Mouse (Mus musculus) ES-E14 (cell line): Measurements from ENCODE around the gene Gm5089. TPM values are rescaled to one million over a fixed set of nuclear protein-coding genes. Genes with fewer than 3 reads are reported as not detected.

Source experiments
- DNase-seq: peaks from one replicate; pipeline ENCODE4 v3.0.0-alpha.2; 2013; ENCODE audit warnings: low read depth, low spot score
- H3K27ac ChIP-seq: 2 replicates; pipeline ENCODE4 v1.5.1; 2012; ENCODE audit warnings: low read depth, mild to moderate bottlenecking, low read length, moderate library complexity, mixed read lengths; ENCODE audit not compliant: poor library complexity, insufficient read depth, severe bottlenecking
- H3K36me3 ChIP-seq: 2 replicates; pipeline ENCODE4 v1.6.1; 2012; ENCODE audit warnings: mild to moderate bottlenecking, low read length, moderate library complexity, mixed read lengths; ENCODE audit not compliant: control insufficient read depth, poor library complexity, insufficient read depth, severe bottlenecking
- H3K4me1 ChIP-seq, 2 experiments: fragments of 150-350 bp in 1 of 2; sonication (generic) in 1 of 2; 2 replicates each; pipeline ENCODE4 v1.6.1; 2012; ENCODE audit warnings: low read length in 2 of 2, mild to moderate bottlenecking in 1 of 2, mixed read lengths in 1 of 2; ENCODE audit not compliant: control insufficient read depth in 2 of 2, insufficient read depth in 2 of 2, poor library complexity in 1 of 2
- H3K4me3 ChIP-seq, 2 experiments: fragments of 150-350 bp in 1 of 2; sonication (generic) in 1 of 2; 2 replicates each; pipeline ENCODE4 v1.5.1; 2012; ENCODE audit warnings: low read length in 2 of 2, low read depth in 1 of 2, mild to moderate bottlenecking in 1 of 2, mixed read lengths in 1 of 2; ENCODE audit not compliant: insufficient read depth in 1 of 2, poor library complexity in 1 of 2, severe bottlenecking in 1 of 2
- H3K9ac ChIP-seq: 2 replicates; pipeline ENCODE4 v1.6.1; 2012; ENCODE audit warnings: low read depth, mild to moderate bottlenecking, low read length, mixed read lengths; ENCODE audit not compliant: poor library complexity, insufficient read depth, severe bottlenecking
- H3K9me3 ChIP-seq: fragments of 150-350 bp; sonication (generic); 2 replicates; pipeline ENCODE4 v1.6.1; 2012; ENCODE audit warnings: low read depth, mild to moderate bottlenecking, low read length; ENCODE audit not compliant: control insufficient read depth, insufficient read depth
- CHD2 ChIP-seq: IDR thresholded peaks from 2 replicates; pipeline ENCODE4 v1.6.1; 2014; ENCODE audit warnings: mild to moderate bottlenecking, low read depth, low read length, inconsistent platforms
- HCFC1 ChIP-seq: IDR thresholded peaks from 2 replicates; pipeline ENCODE4 v1.6.1; 2012; ENCODE audit warnings: low read length, inconsistent platforms, borderline replicate concordance; ENCODE audit not compliant: insufficient read depth
- MAFK ChIP-seq: IDR thresholded peaks from 2 replicates; pipeline ENCODE4 v1.6.1; 2014; ENCODE audit warnings: mild to moderate bottlenecking, low read depth, low read length, inconsistent platforms; ENCODE audit not compliant: insufficient read depth
- ZC3H11A ChIP-seq: IDR thresholded peaks from 2 replicates; pipeline ENCODE4 v1.6.1; 2012; ENCODE audit warnings: low read depth, mild to moderate bottlenecking, inconsistent platforms, low read length, borderline replicate concordance
- ZNF384 ChIP-seq: IDR thresholded peaks from 2 replicates; pipeline ENCODE4 v1.6.1; 2012; ENCODE audit warnings: low read depth, low read length, inconsistent platforms
- in situ Hi-C, 2 experiments: fragments of 600-800 bp; cut with MboI; formaldehyde crosslinking; loops; one replicate each; pipeline ENCODE4 v1.15.1; 2025; ENCODE audit warnings: low sequenced_read_pairs in 2 of 2, inconsistent platforms in 1 of 2; ENCODE audit not compliant: unreplicated experiment in 2 of 2
- total RNA-seq: library from RNA; depleted of rRNA; stranded (reverse); fragments of 300-350 nt; gene quantifications from 2 replicates; pipeline ENCODE4 v1.2.3, GENCODE M21; 2012

Gene Gm5089
- total RNA-seq, 1 experiment, result 0.31 TPM

DNA sequence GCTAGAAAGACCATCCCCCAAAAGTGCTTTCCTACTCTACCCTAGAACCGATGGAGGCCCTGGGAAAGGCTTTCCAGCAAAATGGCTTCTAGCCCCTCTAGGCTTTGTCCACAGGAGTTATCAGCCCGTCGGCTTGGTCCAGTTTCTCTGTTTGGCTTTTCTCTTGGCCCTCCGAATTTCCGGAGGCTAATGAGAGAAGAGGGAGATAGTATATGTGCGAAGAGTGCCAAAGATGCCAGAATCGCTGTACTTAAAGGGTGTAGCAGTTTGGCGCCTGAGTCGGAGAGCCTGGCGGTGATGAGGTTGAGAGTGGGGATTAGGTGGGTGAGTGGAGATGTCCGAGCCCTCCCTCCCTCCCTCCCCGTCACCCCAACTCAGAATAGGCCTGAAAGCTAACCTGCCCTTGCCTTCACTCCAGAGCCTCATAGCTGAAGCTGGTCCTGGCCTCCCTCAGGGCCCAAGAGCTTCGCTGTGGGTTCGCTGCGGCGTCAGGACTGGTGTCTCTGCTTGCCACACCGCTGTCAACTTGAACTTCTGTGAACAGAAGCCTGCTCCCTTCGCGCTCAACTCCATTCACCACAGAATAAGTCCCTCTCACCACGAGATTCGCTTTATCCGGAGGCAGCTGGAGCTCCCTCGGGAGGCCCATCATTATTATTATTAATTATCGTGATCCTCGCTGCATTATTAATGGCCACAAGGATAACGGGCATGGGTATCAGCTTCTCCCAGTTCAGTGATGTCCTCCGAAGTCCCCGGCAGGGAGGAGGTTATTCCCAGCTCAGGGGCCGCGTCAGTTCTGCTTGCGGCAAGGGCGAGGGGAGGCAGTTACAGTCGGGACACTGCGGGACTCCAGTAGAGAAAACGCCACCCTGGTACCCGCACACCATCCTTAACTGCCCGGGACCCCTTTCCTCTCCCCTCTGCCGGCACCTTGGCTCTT, 31.4 kb upstream of the Gm5089 start:
- peaks cover 0 to 8% of the 10 kb centered on the region in 2 experiments; a peak in 2 of 4 replicates for H3K4me1 ChIP-seq
- no peak overlapping the region for H3K27ac ChIP-seq

DNA sequence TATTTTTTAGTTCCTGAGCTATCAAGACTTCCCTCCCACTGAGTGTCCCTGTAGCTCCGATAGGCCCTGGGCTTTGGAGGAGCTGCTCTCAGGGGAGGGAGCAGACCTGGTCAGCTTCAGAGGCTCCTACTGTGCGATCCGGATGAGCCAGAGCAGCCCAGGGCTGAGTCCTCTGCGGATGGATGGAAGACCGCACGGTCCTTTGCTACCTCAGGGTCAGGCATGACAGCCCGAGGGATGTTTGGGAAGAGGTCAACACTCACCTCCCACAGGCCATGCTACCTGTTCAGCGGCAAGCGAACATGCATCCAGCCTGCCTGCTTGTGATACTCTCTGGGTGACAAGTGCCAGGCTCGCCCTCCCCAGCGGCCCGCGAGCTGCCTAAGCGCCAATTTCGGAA, 30.3 kb upstream of the Gm5089 start:
- H3K9ac ChIP-seq, result no peak overlapping the region
- peak overlapping the region in 1 of 2 experiments; percentile 6; a peak in 1 of 4 replicates for H3K4me3 ChIP-seq
- no peak for DNase-seq

More for the DNA sequence above, 31.4 kb upstream of the Gm5089 start:
- Histone ChIP-seq H3K4me3 (peak overlapping the region; percentile 20 to 22; a peak in 2 of 4 replicates), H3K9me3 (no peaks in the 10 kb centered on the region), H3K9ac (no peak overlapping the region), H3K36me3 (peaks cover 6% of the 10 kb centered on the region)
- in situ Hi-C loops, result no loop called here
- TF ChIP-seq ZC3H11A, result no peak
- no peak for TF ChIP-seq CHD2
- TF ChIP-seq HCFC1, result no peak
- DNase-seq, result no peak

DNA sequence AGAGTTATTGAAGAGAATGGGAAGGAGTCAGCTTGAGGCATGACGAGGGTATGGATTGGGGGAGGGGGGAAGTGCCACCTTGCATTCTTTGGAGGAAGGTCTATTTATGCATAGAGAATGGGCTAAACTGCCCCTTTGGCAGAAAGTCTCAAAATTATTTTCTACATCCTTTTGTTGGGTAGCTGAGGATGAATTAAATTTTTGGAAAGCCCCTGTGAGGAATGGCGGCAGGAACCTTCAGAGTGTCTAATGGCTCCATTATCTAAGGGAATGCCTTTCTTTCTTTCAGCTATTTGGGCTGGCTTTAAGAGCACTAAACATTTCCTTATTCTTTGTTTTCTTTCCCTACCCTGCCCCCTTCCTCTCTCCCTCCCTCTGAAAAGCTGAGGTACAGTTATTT, 29.4 kb upstream of the Gm5089 start:
- TF ChIP-seq ZC3H11A, result no peak
- no peak for TF ChIP-seq HCFC1
- H3K36me3 ChIP-seq, result peaks cover 12% of the 10 kb centered on the region
- no peak overlapping the region for H3K9ac ChIP-seq
- H3K9me3 ChIP-seq, result no peaks in the 10 kb centered on the region
- no peak overlapping the region for H3K27ac ChIP-seq
- in situ Hi-C loops, result no loop called here
- no peak for DNase-seq
- no peak overlapping the region for H3K4me3 ChIP-seq
- peaks cover 0 to 8% of the 10 kb centered on the region in 2 experiments; a peak in 2 of 4 replicates for H3K4me1 ChIP-seq

More for the DNA sequence above, 30.3 kb upstream of the Gm5089 start:
- Histone ChIP-seq H3K4me1 (peaks cover 0 to 8% of the 10 kb centered on the region in 2 experiments; a peak in 2 of 4 replicates), H3K27ac (no peak overlapping the region), H3K36me3 (peaks cover 12% of the 10 kb centered on the region), H3K9me3 (no peaks in the 10 kb centered on the region)
- in situ Hi-C loops, result no loop called here
- TF ChIP-seq CHD2 (no peak), MAFK (no peak), HCFC1 (no peak), ZNF384 (no peak), ZC3H11A (no peak)

DNA sequence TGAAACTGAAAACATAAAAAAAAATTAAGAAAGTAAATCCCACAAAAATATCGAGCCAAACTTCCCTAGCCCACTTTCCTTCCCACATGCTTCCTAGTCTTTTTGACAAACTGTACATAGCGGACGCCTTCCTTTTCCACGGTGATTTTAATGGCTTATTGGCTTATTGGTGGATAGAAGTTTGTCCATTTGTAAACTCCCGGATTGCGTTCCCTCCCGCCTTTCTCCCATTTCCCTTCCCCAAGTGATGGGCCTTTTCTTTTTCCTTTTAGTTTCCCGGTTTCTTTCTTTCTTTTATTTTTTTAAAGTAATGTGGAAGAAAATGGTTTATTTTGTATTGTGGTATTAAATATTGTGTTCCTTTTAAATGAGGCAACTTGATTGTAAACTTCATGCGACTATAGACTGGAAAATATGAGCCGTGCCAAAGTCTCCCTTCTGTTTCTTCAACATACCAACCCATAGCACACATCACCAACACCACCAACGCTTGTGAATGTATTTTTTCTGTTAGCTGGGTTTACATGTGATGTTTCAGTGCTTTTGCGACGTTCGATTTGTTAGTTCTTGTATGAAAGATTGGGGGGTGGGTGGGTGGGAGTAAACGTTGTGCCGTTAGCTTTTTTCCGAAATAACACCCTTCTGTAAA, 28.7 kb upstream of the Gm5089 start:
- no peak overlapping the region for H3K9ac ChIP-seq
- no peaks in the 10 kb centered on the region for H3K9me3 ChIP-seq
- H3K27ac ChIP-seq, result no peak overlapping the region
- peaks cover 12% of the 10 kb centered on the region for H3K36me3 ChIP-seq
- no peak for TF ChIP-seq ZC3H11A
- TF ChIP-seq CHD2, result no peak
- no peak for TF ChIP-seq HCFC1
- TF ChIP-seq MAFK, result no peak
- TF ChIP-seq ZNF384, result no peak
- no peak for DNase-seq
- H3K4me3 ChIP-seq, result no peak overlapping the region
- peaks cover 0 to 8% of the 10 kb centered on the region in 2 experiments; a peak in 2 of 4 replicates for H3K4me1 ChIP-seq
- in situ Hi-C loops, result no loop called here
